Mouse (Mus musculus) heart, embryonic 16.5 days (tissue): Measurements from ENCODE around the gene Pdzrn3. TPM values are rescaled to one million over a fixed set of nuclear protein-coding genes. Genes with fewer than 3 reads are reported as not detected.

Experiments used
- ATAC-seq: fragments of 200-750 bp; cut with Nextera tagmentation; replicated peaks from 2 replicates; pipeline ENCODE4 v1.8.0; 2017; ENCODE audit warnings: moderate number of reproducible peaks; ENCODE audit not compliant: insufficient read depth, low FRiP score; ENCODE audit errors: extremely low read depth
- H3K27ac ChIP-seq: fragments of 300-500 bp; sonication (generic); 2 replicates; pipeline ENCODE4 v1.5.1; 2014; ENCODE audit warnings: mild to moderate bottlenecking, low read length, control low read depth, moderate library complexity
- H3K27me3 ChIP-seq: fragments of 300-500 bp; sonication (generic); 2 replicates; pipeline ENCODE4 v1.6.1; 2014; ENCODE audit warnings: low read length, mixed read lengths; ENCODE audit not compliant: control insufficient read depth, insufficient read depth
- H3K36me3 ChIP-seq: fragments of 300-500 bp; sonication (generic); 2 replicates; pipeline ENCODE4 v1.6.1; 2014; ENCODE audit not compliant: control insufficient read depth, insufficient read depth
- H3K4me1 ChIP-seq: fragments of 300-500 bp; sonication (generic); 2 replicates; pipeline ENCODE4 v1.6.1; 2014; ENCODE audit warnings: low read length, mixed read lengths; ENCODE audit not compliant: control insufficient read depth, insufficient read depth
- H3K4me2 ChIP-seq: fragments of 300-500 bp; sonication (generic); 2 replicates; pipeline ENCODE4 v1.6.1; 2014; ENCODE audit warnings: low read depth, mild to moderate bottlenecking, control low read depth, low read length
- H3K4me3 ChIP-seq: fragments of 300-500 bp; sonication (generic); 2 replicates; pipeline ENCODE4 v1.5.1; 2014; ENCODE audit warnings: mild to moderate bottlenecking, control low read depth, low read length
- H3K9ac ChIP-seq: fragments of 300-500 bp; sonication (generic); 2 replicates; pipeline ENCODE4 v1.6.1; 2014; ENCODE audit warnings: low read length, control low read depth
- H3K9me3 ChIP-seq: fragments of 300-500 bp; sonication (generic); replicated peaks from 2 replicates; pipeline ENCODE4 v1.6.1; 2016; ENCODE audit warnings: low read length; ENCODE audit not compliant: control insufficient read depth
- WGBS: fragments of 180-500 bp; shearing (Covaris S2); extraction: QIAGEN DNeasy Blood & Tissue Kit; methylation state at CpG from one replicate; pipeline ENCODE4 v1.1.7; 2014; 5-methylcytosine and 5-hydroxymethylcytosine counted together
- polyA plus RNA-seq: library from polyadenylated mRNA; unstranded; fragments of >200 nt; fragmentation: Nextera tagmentation; extraction: Ambion mirVana; gene quantifications from 2 replicates; pipeline ENCODE4 v1.2.1, GENCODE M21; 2015

The Pdzrn3 gene
- polyA plus RNA-seq, 1 experiment from 2014 or later, result 13.1 TPM

- Histone ChIP-seq H3K4me2 (no peak overlapping the region), H3K9ac (no peak overlapping the region), H3K36me3 (no peaks in the 10 kb centered on the region), H3K27me3 (no peaks in the 10 kb centered on the region), H3K4me1 (peaks cover 24% of the 10 kb centered on the region), H3K4me3 (no peak overlapping the region), H3K27ac (no peak overlapping the region; the same call in 1 of the 2 replicates), H3K9me3 (no peaks in the 10 kb centered on the region)
- WGBS, result 59% methylated on average over 7 of the region's 7 CpGs
- peak; percentile 47; the same call in 1 of the 2 replicates for ATAC-seq
These were observed 70.9 kb downstream of the Pdzrn3 start for GRCm38 (mm10) chr6:101306834-101307233.

DNA sequence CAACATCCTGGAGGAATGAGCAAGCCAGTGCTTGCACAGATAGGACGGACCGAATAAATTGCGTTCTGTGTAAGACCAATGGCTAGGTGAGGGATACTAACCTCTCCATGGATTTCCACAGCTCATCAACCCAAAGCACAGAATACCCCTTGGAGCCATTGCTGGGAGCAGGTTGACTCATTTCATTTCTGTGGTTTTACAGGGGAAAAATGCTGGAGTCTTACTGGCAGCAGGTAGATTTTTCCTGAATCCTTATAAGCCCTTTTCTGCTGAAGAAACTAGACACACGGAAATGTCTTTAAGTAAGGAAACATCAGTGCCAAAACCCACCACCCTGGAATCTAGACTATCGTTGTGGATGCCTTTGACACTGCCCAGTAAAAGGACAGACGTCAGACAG, 72.2 kb downstream of the Pdzrn3 start:
- H3K9me3 ChIP-seq, result no peaks in the 10 kb centered on the region
- H3K36me3 ChIP-seq, result no peaks in the 10 kb centered on the region
- no peak overlapping the region for H3K4me3 ChIP-seq
- H3K4me2 ChIP-seq, result no peak overlapping the region
- WGBS, result 85% methylated on average over 6 of the region's 6 CpGs
- no peak overlapping the region for H3K9ac ChIP-seq
- no peak overlapping the region for H3K27ac ChIP-seq
- H3K4me1 ChIP-seq, result peaks cover 17% of the 10 kb centered on the region
- no peaks in the 10 kb centered on the region for H3K27me3 ChIP-seq
- no peak for ATAC-seq

GRCm38 (mm10) chr6:101303959-101304738, 73.5 kb downstream of the Pdzrn3 start:
- WGBS, result 86% methylated on average over 11 of the region's 11 CpGs

DNA sequence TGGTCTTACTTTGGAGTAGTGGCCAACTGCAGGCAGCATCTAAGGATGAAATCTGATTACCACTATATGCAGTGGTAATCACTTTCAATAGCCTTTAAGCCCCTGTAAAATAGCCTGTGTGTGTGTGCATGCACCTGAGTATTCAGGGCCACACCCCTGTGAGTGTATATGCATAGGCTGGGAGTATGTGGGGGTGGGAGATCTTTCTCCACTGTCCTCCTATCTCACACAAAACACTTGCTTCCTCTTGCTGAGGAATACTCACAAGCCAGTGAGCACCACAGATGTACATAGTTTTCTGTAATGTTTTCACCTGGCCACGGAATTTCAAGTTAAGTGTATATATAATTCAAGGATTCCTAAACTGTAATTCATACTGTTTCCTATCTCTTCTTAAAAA, 74.2 kb downstream of the Pdzrn3 start:
- ATAC-seq, result no peak
- Histone ChIP-seq H3K27ac (no peak overlapping the region), H3K9me3 (no peaks in the 10 kb centered on the region), H3K4me3 (no peak overlapping the region), H3K36me3 (peaks cover under 1% of the 10 kb centered on the region), H3K9ac (no peak overlapping the region), H3K27me3 (no peaks in the 10 kb centered on the region), H3K4me2 (no peak overlapping the region), H3K4me1 (peaks cover 14% of the 10 kb centered on the region)
- 88% methylated on average over 1 of the region's 1 CpGs for WGBS

More at GRCm38 (mm10) chr6:101303959-101304738, 73.5 kb downstream of the Pdzrn3 start:
- H3K4me2 ChIP-seq, result no peak overlapping the region
- no peak overlapping the region for H3K27ac ChIP-seq
- H3K9me3 ChIP-seq, result no peaks in the 10 kb centered on the region
- ATAC-seq, result no peak
- no peak overlapping the region for H3K4me3 ChIP-seq
- no peak overlapping the region for H3K9ac ChIP-seq
- H3K4me1 ChIP-seq, result peaks cover 16% of the 10 kb centered on the region
- no peaks in the 10 kb centered on the region for H3K27me3 ChIP-seq
- no peaks in the 10 kb centered on the region for H3K36me3 ChIP-seq

- Histone ChIP-seq H3K9ac (no peak overlapping the region), H3K36me3 (peaks cover 4% of the 10 kb centered on the region), H3K4me2 (no peak overlapping the region), H3K27ac (no peak overlapping the region), H3K9me3 (no peaks in the 10 kb centered on the region), H3K27me3 (no peaks in the 10 kb centered on the region), H3K4me1 (no peaks in the 10 kb centered on the region), H3K4me3 (no peak overlapping the region)
- WGBS, result 90% methylated on average over 8 of the region's 8 CpGs
- no peak for ATAC-seq
These were observed 76.5 kb downstream of the Pdzrn3 start for GRCm38 (mm10) chr6:101301154-101301553.

DNA sequence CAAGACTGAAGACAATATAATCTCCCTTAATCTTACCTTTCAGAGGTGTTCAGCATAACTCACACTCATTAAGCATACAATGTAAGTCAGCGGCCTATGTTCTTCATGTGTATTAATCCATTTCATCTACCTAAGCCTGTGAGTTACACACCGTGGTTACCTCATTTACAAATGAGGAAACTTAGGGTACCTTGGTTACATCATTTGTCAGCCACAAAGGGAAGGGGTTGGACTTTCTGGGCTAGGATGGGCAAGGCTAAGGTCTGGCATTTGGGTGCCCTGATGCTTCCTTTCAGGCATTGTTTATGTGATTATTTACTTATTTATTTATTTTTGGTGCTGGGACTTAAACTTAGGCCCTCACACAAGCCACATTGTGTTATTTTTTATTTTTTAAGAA, 78.3 kb downstream of the Pdzrn3 start:
- H3K27me3 ChIP-seq, result no peaks in the 10 kb centered on the region
- H3K4me2 ChIP-seq, result no peak overlapping the region
- H3K9ac ChIP-seq, result no peak overlapping the region
- peaks cover 4% of the 10 kb centered on the region for H3K36me3 ChIP-seq
- no peaks in the 10 kb centered on the region for H3K9me3 ChIP-seq
- no peak overlapping the region for H3K27ac ChIP-seq
- no peak overlapping the region for H3K4me3 ChIP-seq
- 88% methylated on average over 2 of the region's 2 CpGs for WGBS
- peaks cover 7% of the 10 kb centered on the region for H3K4me1 ChIP-seq
- no peak for ATAC-seq

DNA sequence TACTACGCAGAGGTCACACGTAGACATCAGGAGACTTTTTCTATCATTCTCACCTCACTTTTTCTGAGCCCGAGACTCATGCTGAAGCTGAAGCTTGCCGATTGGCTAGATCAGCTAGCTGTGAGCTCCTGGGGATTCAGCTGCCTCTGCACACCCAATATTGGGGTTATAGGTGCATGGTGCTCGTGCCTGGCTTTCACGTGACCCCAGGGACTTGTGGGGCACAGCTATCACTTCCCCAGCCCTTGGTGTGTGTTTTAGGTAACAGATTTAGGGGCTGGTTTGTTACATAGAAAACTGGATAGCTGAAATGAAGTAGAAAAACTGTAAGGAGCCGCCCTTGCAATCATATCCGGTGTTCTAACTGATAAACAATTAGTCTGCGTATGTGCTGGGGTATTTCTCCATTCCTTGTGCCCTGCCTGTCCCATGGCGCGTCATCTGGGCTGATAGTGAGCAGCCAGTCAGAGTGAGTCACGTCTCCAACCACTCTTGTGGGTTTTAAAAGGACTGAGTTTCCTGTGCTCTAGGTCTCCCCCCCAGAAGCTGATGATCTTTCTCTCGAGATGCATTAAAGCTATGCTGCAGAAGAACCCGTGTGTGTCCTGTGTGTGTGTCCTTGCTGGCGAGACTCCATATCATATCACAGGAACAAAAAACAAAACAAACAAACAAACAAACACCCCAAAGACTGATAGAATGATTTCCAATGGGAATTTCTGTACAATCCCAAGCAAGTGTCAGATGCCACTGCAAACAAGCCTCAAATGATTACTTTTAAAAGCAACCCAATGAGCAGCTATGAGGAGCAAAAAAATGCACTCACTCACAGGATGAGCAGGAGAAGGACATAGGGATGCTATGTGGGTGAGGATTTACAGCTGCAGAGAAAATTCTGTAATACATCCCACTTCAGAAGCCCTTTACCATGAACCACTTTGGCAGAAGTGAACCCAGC, 79.9 kb downstream of the Pdzrn3 start:
- no peak overlapping the region for H3K9ac ChIP-seq
- peaks cover 4% of the 10 kb centered on the region for H3K36me3 ChIP-seq
- WGBS, result 77% methylated on average over 15 of the region's 15 CpGs
- H3K4me1 ChIP-seq, result peaks cover 11% of the 10 kb centered on the region
- H3K4me2 ChIP-seq, result no peak overlapping the region
- H3K27me3 ChIP-seq, result no peaks in the 10 kb centered on the region
- H3K27ac ChIP-seq, result no peak overlapping the region
- no peaks in the 10 kb centered on the region for H3K9me3 ChIP-seq
- no peak for ATAC-seq
- H3K4me3 ChIP-seq, result no peak overlapping the region

GRCm38 (mm10) chr6:101296997-101297396, 80.7 kb downstream of the Pdzrn3 start:
- Histone ChIP-seq H3K36me3 (peaks cover 4% of the 10 kb centered on the region), H3K27ac (no peak overlapping the region; the same call in 1 of the 2 replicates), H3K27me3 (no peaks in the 10 kb centered on the region), H3K9ac (no peak overlapping the region), H3K4me1 (peaks cover 14% of the 10 kb centered on the region), H3K4me3 (no peak overlapping the region), H3K9me3 (no peaks in the 10 kb centered on the region), H3K4me2 (no peak overlapping the region)
- no peak for ATAC-seq
- 86% methylated on average over 8 of the region's 8 CpGs for WGBS

GRCm38 (mm10) chr6:101296280-101296679, 81.4 kb downstream of the Pdzrn3 start:
- no peak overlapping the region for H3K27ac ChIP-seq
- H3K27me3 ChIP-seq, result no peaks in the 10 kb centered on the region
- no peak overlapping the region for H3K9ac ChIP-seq
- WGBS, result 83% methylated on average over 8 of the region's 8 CpGs
- H3K9me3 ChIP-seq, result no peaks in the 10 kb centered on the region
- peaks cover 18% of the 10 kb centered on the region for H3K4me1 ChIP-seq
- no peak overlapping the region for H3K4me2 ChIP-seq
- no peak for ATAC-seq
- H3K4me3 ChIP-seq, result no peak overlapping the region
- peaks cover 4% of the 10 kb centered on the region for H3K36me3 ChIP-seq
